Mouse (Mus musculus): ENCODE results near the gene Pgm1.

- TF ChIP-seq CTCF (IDR thresholded peaks at IDR 0.05; ENCODE audit: borderline replicate concordance, control insufficient read depth, extremely low read depth, insufficient read depth, low read length, poor library complexity) (no peak), POLR2A (IDR thresholded peaks at IDR 0.05; ENCODE audit: control insufficient read depth, extremely low read depth, insufficient read depth, low read length, poor library complexity) (no peak)
These were observed 78.5 kb downstream of the Pgm1 start for GRCm38 (mm10) chr4:100007721-100008120.
